Mouse (Mus musculus) neural tube, embryonic 15.5 days (tissue): Measurements from ENCODE around the gene Tmem39b. TPM values are rescaled to one million over a fixed set of nuclear protein-coding genes. Genes with fewer than 3 reads are reported as not detected.
"Not testable (repeated sequence)": the region's sequence is repeated elsewhere in the genome, so short reads cannot be mapped to it uniquely, and the experiment has no call there.

Experiments used
- ATAC-seq: fragments of 200-750 bp; cut with Nextera tagmentation; 2 replicates; pipeline ENCODE4 v1.8.0; 2017; ENCODE audit warnings: mild to moderate bottlenecking, moderate TSS enrichment, moderate library complexity; ENCODE audit not compliant: low FRiP score
- H3K27ac ChIP-seq: fragments of 300-500 bp; sonication (generic); replicated peaks from 2 replicates; pipeline ENCODE4 v1.5.1; 2015; ENCODE audit warnings: mild to moderate bottlenecking, inconsistent platforms
- H3K27me3 ChIP-seq: fragments of 300-500 bp; sonication (generic); replicated peaks from 2 replicates; pipeline ENCODE4 v1.6.1; 2015; ENCODE audit warnings: inconsistent platforms
- H3K36me3 ChIP-seq: fragments of 300-500 bp; sonication (generic); 2 replicates; pipeline ENCODE4 v1.6.1; 2015; ENCODE audit warnings: inconsistent platforms
- H3K4me1 ChIP-seq: fragments of 300-500 bp; sonication (generic); 2 replicates; pipeline ENCODE4 v1.6.1; 2015; ENCODE audit warnings: inconsistent platforms
- H3K4me2 ChIP-seq: fragments of 300-500 bp; sonication (generic); 2 replicates; pipeline ENCODE4 v1.6.1; 2015; ENCODE audit warnings: inconsistent platforms, mild to moderate bottlenecking, moderate library complexity
- H3K4me3 ChIP-seq: fragments of 300-500 bp; sonication (generic); replicated peaks from 2 replicates; pipeline ENCODE4 v1.5.1; 2015; ENCODE audit warnings: mild to moderate bottlenecking, inconsistent platforms
- H3K9ac ChIP-seq: fragments of 300-500 bp; sonication (generic); replicated peaks from 2 replicates; pipeline ENCODE4 v1.6.1; 2015; ENCODE audit warnings: mild to moderate bottlenecking, inconsistent platforms
- H3K9me3 ChIP-seq: fragments of 300-500 bp; sonication (generic); replicated peaks from 2 replicates; pipeline ENCODE4 v1.6.1; 2016; ENCODE audit warnings: inconsistent platforms
- WGBS: fragments of 180-500 bp; shearing (Covaris S2); methylation state at CpG from one replicate; pipeline ENCODE4 v1.1.7; 2015; ENCODE audit warnings: mixed read lengths; 5-methylcytosine and 5-hydroxymethylcytosine counted together
- polyA plus RNA-seq: library from polyadenylated mRNA; unstranded; fragments of >200 nt; fragmentation: Nextera tagmentation; extraction: Ambion mirVana; gene quantifications from 2 replicates; pipeline ENCODE4 v1.2.1, GENCODE M21; 2015

Gene Tmem39b
- polyA plus RNA-seq, 1 experiment from 2014 or later: 13.9 TPM

- no peak overlapping the region for H3K4me3 ChIP-seq
- ATAC-seq: no peak
These were observed 19.7 kb upstream of the Tmem39b start for GRCm38 (mm10) chr4:129716310-129716709.

GRCm38 (mm10) chr4:129709486-129710129 lies 13.0 kb upstream of the Tmem39b start:
- Histone ChIP-seq H3K4me2 (no peak overlapping the region), H3K9ac (no peak overlapping the region), H3K9me3 (no peaks in the 10 kb centered on the region), H3K27me3 (no peaks in the 10 kb centered on the region), H3K4me3 (no peak overlapping the region), H3K27ac (peak overlapping the region; percentile 69), H3K36me3 (peaks cover 75% of the 10 kb centered on the region), H3K4me1 (peaks cover 11% of the 10 kb centered on the region; the same call in 1 of the 2 replicates)
- ATAC-seq: no peak
- 34% methylated on average over 8 of the region's 8 CpGs for WGBS

More at GRCm38 (mm10) chr4:129716310-129716709, 19.7 kb upstream of the Tmem39b start:
- H3K27me3 ChIP-seq: no peaks in the 10 kb centered on the region
- no peak overlapping the region for H3K27ac ChIP-seq
- WGBS: 89% methylated on average over 9 of the region's 9 CpGs
- no peak overlapping the region for H3K4me2 ChIP-seq
- no peaks in the 10 kb centered on the region for H3K9me3 ChIP-seq
- no peaks in the 10 kb centered on the region for H3K4me1 ChIP-seq
- H3K36me3 ChIP-seq: peaks cover 81% of the 10 kb centered on the region
- no peak overlapping the region for H3K9ac ChIP-seq

DNA sequence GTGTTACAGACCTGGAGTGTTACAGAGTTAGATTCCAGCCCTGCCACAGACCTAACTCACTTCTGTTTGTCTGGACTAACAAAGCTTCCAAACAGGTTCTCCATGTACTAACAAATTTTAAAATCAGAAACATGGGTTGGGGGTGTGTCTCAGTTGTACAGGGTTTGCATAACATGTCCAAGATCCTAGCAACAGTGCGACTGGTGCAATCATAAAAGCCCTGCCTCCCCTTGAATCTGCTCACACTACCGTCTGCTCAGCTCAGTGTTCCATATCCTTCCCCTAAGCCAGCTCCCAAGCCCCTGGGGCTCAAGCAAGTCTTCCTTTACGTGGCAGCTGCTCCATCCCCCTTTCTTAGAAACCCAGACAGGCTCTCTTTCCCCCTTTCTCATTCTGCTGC lies 10.1 kb upstream of the Tmem39b start:
- ATAC-seq: no peak
- no peak overlapping the region for H3K9ac ChIP-seq
- WGBS: 33% methylated on average over 3 of the region's 3 CpGs
- H3K4me1 ChIP-seq: peaks cover 32% of the 10 kb centered on the region
- no peaks in the 10 kb centered on the region for H3K9me3 ChIP-seq
- peak overlapping the region; percentile 38 for H3K27ac ChIP-seq
- no peak overlapping the region for H3K4me3 ChIP-seq
- no peak overlapping the region for H3K4me2 ChIP-seq
- no peaks in the 10 kb centered on the region for H3K27me3 ChIP-seq
- peaks cover 64% of the 10 kb centered on the region for H3K36me3 ChIP-seq

GRCm38 (mm10) chr4:129702454-129702853 lies 5.8 kb upstream of the Tmem39b start:
- Histone ChIP-seq H3K27me3 (no peaks in the 10 kb centered on the region), H3K27ac (peak overlapping the region; percentile 85), H3K4me1 (peaks cover 54% of the 10 kb centered on the region), H3K4me3 (no peak overlapping the region), H3K4me2 (peak overlapping the region; percentile 19; the same call in 1 of the 2 replicates), H3K9ac (0 out of 2 replicates have a peak overlapping the region, but pooled peaks have one; percentile 6), H3K36me3 (peaks cover 27% of the 10 kb centered on the region), H3K9me3 (no peaks in the 10 kb centered on the region)
- 6% methylated on average over 11 of the region's 11 CpGs for WGBS
- ATAC-seq: peak; percentile 73

DNA sequence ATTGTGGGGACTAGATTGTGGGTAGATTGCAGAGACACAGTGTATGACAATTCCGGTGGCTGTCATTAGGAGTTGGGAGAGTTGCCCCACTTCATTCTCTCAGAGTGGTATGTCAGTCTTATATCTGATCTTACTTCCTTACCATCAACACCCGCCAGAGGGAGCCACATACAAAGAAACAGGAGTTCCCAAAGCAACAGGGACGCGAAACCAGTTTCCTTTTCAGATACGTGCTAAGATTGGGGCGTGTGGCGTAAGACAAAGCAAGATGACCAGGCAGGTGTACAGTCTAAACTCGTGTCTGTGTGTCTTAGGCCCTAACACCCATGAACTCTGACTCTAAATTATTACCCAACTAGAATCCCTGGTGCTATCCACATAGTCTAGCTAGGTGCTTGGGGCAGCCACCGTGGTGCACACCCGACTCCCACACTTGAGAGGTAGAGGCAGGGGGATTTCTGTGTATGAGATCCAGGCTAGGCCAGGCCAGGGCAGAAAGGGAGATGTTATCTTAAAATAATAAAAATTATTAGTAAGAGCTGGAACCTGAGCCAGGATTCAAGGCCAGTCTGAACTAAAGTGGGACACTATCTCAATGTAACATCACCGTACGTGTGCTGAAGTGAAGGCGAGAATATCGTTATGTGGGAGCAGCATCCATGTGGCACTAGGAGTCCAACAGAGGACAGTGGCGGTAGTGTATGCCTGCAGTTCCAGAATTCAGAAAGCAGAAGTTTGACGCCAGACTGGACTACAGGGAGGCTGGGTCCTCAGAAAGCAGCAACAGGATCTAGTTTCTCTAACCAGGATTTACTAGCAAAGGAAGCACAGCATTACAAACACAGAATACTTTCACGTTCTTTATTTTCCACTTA lies 5.1 kb upstream of the Tmem39b start:
- peak overlapping the region; percentile 85 for H3K27ac ChIP-seq
- H3K9ac ChIP-seq: 0 out of 2 replicates have a peak overlapping the region, but pooled peaks have one; percentile 6
- H3K9me3 ChIP-seq: no peaks in the 10 kb centered on the region
- H3K36me3 ChIP-seq: peaks cover 27% of the 10 kb centered on the region
- H3K27me3 ChIP-seq: no peaks in the 10 kb centered on the region
- peak; percentile 23; the same call in 1 of the 2 replicates for ATAC-seq
- peaks cover 59% of the 10 kb centered on the region for H3K4me1 ChIP-seq
- peak overlapping the region; percentile 19; the same call in 1 of the 2 replicates for H3K4me2 ChIP-seq
- no peak overlapping the region for H3K4me3 ChIP-seq
- WGBS: 42% methylated on average over 17 of the region's 17 CpGs

- Histone ChIP-seq H3K36me3 (peaks cover 19% of the 10 kb centered on the region), H3K4me1 (peaks cover 58% of the 10 kb centered on the region), H3K27ac (peak overlapping the region; percentile 85; the same call in 1 of the 2 replicates)
- not testable (repeated sequence) for H3K4me3 ChIP-seq, H3K4me2 ChIP-seq, H3K27me3 ChIP-seq, ATAC-seq, H3K9ac ChIP-seq, H3K9me3 ChIP-seq
- 94% methylated on average over 6 of the region's 6 CpGs for WGBS
These were observed 4.0 kb upstream of the Tmem39b start for GRCm38 (mm10) chr4:129700661-129701060.

DNA sequence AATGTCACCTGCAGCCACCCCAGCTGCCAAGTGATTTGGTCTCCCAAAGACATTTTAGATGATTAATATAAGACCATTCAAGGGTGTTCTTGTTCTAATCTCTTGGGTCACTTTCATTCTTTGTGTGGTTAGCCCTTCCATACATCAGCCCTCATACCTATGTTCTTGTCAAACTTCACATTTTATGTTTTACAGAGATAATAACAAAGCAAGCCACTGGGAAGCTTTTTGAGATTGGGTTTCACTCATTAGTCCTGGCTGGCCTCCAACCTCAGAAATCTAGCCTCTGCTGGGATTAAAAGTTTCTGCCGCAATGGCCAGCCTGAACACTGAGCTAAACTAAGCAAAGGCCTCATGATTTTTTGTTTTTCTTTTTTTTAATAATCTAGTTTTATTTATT lies 3.6 kb upstream of the Tmem39b start:
- Histone ChIP-seq H3K36me3 (peaks cover 17% of the 10 kb centered on the region), H3K27ac (no peak overlapping the region), H3K4me2 (no peak overlapping the region), H3K9me3 (no peaks in the 10 kb centered on the region), H3K27me3 (no peaks in the 10 kb centered on the region), H3K4me3 (no peak overlapping the region), H3K9ac (no peak overlapping the region), H3K4me1 (peaks cover 62% of the 10 kb centered on the region)
- ATAC-seq: no peak
- 64% methylated on average over 1 of the region's 1 CpGs for WGBS

GRCm38 (mm10) chr4:129697191-129697590 lies 553 bp upstream of the Tmem39b start:
- H3K27ac ChIP-seq: peak overlapping the region; percentile 97
- no peak for ATAC-seq
- peak overlapping the region; percentile 69 for H3K4me3 ChIP-seq
- peak overlapping the region; percentile 72 for H3K9ac ChIP-seq
- H3K4me2 ChIP-seq: peak overlapping the region; percentile 67
- H3K27me3 ChIP-seq: no peaks in the 10 kb centered on the region
- 80% methylated on average over 7 of the region's 7 CpGs for WGBS
- no peaks in the 10 kb centered on the region for H3K9me3 ChIP-seq
- H3K36me3 ChIP-seq: peaks cover 20% of the 10 kb centered on the region
- H3K4me1 ChIP-seq: peaks cover 54% of the 10 kb centered on the region

GRCm38 (mm10) chr4:129695815-129696157 lies 852 bp downstream of the Tmem39b start:
- peak overlapping the region; percentile 97 for H3K27ac ChIP-seq
- peaks cover 31% of the 10 kb centered on the region for H3K36me3 ChIP-seq
- peak overlapping the region; percentile 67 for H3K4me2 ChIP-seq
- peak overlapping the region; percentile 69 for H3K4me3 ChIP-seq
- peaks cover 44% of the 10 kb centered on the region for H3K4me1 ChIP-seq
- H3K9ac ChIP-seq: peak overlapping the region; percentile 72
- no peaks in the 10 kb centered on the region for H3K27me3 ChIP-seq
- 22% methylated on average over 6 of the region's 6 CpGs for WGBS
- ATAC-seq: peak; percentile 0; the same call in 1 of the 2 replicates
- no peaks in the 10 kb centered on the region for H3K9me3 ChIP-seq

GRCm38 (mm10) chr4:129684531-129684930 lies 12.1 kb downstream of the Tmem39b start:
- Histone ChIP-seq H3K4me1 (no peaks in the 10 kb centered on the region), H3K27ac (no peak overlapping the region), H3K36me3 (peaks cover 87% of the 10 kb centered on the region), H3K4me3 (no peak overlapping the region), H3K4me2 (no peak overlapping the region), H3K27me3 (no peaks in the 10 kb centered on the region), H3K9ac (no peak overlapping the region), H3K9me3 (no peaks in the 10 kb centered on the region)
- 96% methylated on average over 6 of the region's 6 CpGs for WGBS
- no peak for ATAC-seq

DNA sequence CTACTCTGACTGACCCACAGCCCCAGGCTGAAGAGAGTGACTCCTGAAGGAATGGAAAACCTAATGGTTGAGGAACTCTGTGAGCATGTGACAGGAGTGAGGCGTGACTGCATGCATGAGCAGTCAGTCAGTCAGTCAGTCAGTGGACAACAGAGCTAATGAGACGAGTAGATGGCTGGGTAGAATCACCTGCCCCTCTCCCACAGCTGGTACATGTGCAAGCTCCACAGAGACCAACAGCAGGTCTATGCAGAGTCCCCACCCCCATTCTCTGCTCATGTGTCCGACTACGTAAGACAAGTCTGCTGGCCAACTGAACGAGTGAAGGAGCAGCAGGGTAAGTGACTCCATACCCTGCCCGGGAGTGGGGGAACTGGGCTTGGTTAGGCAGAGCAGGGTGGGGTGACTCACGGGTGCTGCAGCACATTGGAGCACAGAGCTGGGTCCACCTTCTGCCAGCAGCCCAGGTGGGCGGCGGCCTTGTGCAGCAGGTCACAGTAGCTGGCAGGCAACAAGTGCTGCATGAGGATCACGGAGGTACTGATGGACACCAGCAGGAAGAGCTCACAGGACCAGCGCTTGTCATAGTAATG lies 12.6 kb downstream of the Tmem39b start:
- H3K27me3 ChIP-seq: no peaks in the 10 kb centered on the region
- H3K4me3 ChIP-seq: no peak overlapping the region
- no peak for ATAC-seq
- no peak overlapping the region for H3K27ac ChIP-seq
- H3K9me3 ChIP-seq: no peaks in the 10 kb centered on the region
- no peak overlapping the region for H3K9ac ChIP-seq
- H3K4me1 ChIP-seq: no peaks in the 10 kb centered on the region
- peaks cover 86% of the 10 kb centered on the region for H3K36me3 ChIP-seq
- 91% methylated on average over 11 of the region's 11 CpGs for WGBS
- H3K4me2 ChIP-seq: no peak overlapping the region
